Mouse (Mus musculus) bone marrow macrophage, adult 2 months (primary cell): ENCODE results near the gene Mark4.

Source experiments
- CTCF ChIP-seq: IDR thresholded peaks from 2 replicates; pipeline ENCODE4 v1.5.1; 2012; ENCODE audit warnings: low read depth, mild to moderate bottlenecking, low read length, moderate library complexity
- POLR2A ChIP-seq: IDR thresholded peaks from 2 replicates; pipeline ENCODE4 v1.6.1; 2012; ENCODE audit warnings: mild to moderate bottlenecking, low read depth, low read length, borderline replicate concordance

- no peak for TF ChIP-seq CTCF
- TF ChIP-seq POLR2A = no peak
Observed at GRCm38 (mm10) chr7:19494751-19495474, 36.3 kb upstream of the Mark4 start.
